Mouse (Mus musculus): ENCODE measurements around the gene Gabra5. TPM values are rescaled to one million over a fixed set of nuclear protein-coding genes. Genes with fewer than 3 reads are reported as not detected.

Gene Gabra5
- not detected for total RNA-seq (2021)
- long read RNA-seq, experiment 1, result 0 reads
- long read RNA-seq, experiment 2, result 0 reads

DNA sequence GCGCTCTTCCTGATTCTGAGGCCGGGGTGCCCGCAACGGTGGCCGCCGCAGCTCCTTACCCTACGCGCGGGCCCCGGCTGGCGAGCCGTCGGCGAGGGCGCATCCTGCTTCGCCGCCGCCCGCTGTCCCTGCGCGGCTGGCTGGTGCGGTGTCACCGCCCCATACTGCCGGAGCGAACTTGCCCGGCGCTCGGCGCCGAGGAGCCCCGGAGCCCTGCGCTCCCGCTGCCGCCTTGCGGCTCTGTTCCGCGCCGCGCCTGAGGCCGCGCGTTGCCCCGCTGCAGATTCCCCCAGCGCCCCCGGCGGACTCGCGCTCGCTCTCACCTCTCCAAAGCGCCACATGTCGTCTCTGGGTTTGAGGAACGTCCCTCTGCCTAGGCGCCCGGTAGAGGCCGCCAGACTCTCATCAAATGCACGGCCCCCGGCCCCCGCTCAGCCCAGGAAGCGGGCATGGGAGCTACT is at the start of gene Gabra5:
Gene Gabra5, minus strand, starts transcription at position 379 of the 461 bp plus-strand sequence.
- DNase-seq, result no peak
- intact Hi-C loops (cut with DNase I), result no loop called here

DNA sequence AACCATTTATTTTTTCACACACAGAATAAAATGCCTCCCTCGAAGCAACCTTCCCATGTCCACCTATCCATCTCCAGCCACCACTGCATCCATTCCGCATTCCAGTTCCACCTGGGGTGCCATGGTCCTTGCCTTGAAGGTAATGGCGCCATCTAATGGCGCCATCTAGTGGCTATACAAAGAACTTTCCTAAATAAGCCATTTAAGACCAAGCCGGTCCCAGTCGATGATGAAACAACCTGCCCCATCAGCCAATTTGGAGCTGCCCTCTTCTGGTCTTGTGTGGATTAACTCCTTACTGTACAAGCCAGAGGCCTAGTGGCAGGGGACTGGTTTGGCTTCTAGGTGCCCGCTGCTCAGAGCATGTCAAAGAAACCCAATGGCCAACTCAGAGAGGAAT is 28.7 kb upstream of the Gabra5 start:
- intact Hi-C loops (cut with DNase I), result no loop called here
- DNase-seq, result no peak

DNA sequence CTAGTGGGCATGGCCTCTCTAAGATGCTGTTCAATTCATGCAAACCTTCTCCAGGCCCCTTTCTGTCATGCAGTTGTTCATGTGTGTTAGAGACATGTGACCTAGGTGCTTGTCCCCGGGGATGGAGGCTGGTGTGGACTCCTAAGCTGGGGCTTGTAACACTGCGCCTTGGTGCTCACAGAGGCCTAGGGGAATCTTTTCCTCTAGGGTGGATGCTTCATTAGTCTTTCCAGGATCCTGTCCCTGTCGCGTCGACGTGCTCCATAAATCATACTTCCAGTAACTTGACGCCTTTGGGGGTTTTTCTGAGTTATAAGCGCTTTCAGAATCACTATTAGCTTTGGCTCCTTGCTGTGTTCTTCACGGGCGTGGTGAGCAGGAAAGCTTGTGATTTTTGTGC is 22.8 kb upstream of the Gabra5 start:
- DNase-seq, result no peak
- intact Hi-C loops (cut with DNase I), result no loop called here

DNA sequence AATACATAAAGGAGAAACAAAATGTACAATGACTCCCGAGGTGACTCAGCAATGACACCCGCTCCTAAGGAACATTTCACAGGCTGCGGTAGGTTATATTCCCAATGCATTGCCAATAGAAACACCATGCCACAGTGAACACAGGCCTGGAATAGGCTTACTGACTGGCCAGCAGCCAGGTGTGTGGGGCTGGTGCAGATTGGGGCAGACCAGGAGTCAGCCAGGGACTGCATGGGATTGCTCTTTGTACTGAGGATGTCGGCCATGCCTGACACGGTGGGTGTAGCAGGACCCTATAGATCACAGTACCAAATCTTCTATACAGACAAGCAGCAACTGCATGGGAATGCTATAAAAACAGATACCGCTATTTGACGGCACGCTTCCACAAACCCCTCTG is 20.1 kb upstream of the Gabra5 start:
- intact Hi-C loops (cut with DNase I), result no loop called here
- no peak for DNase-seq

DNA sequence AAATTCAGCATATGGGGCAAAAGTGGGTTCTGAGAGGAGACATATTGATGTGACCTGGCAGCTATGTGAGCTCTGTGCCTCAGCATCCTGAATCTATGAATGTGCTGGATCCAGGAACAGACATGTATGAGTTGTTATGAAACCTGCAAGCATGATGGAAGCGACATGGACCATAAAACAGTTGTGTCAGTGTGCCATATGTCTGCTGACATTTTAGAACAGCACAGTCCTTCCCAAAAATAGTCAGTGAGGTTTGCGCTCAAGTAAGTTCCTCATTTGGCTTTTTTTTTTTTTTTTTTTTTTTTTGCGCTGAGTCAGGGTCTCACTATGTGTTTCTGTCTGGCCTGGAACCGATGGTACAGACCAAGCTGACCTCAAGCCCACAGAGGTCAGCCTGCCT is 19.6 kb upstream of the Gabra5 start:
- intact Hi-C loops (cut with DNase I), result no loop called here
- no peak for DNase-seq

DNA sequence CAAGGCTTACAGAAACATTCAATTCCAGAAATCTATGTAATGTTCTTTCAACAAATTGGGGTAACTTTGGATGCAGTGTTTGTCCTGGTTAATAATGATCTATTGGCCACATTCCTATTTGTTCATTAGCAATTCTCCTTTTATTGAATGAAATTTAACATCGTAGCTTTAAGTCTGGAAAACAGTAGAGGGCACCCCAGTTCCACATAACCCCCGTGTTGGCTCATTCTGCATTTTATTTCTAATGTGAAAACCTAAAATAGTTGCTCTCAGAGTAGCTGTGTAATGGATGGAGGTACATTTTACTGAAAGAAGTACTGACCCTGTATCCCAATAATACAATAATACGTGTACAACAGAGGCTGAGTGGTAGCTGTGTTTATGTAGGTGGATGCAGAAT is 3.1 kb upstream of the Gabra5 start:
- intact Hi-C loops (cut with DNase I), result no loop called here
- no peak for DNase-seq

DNA sequence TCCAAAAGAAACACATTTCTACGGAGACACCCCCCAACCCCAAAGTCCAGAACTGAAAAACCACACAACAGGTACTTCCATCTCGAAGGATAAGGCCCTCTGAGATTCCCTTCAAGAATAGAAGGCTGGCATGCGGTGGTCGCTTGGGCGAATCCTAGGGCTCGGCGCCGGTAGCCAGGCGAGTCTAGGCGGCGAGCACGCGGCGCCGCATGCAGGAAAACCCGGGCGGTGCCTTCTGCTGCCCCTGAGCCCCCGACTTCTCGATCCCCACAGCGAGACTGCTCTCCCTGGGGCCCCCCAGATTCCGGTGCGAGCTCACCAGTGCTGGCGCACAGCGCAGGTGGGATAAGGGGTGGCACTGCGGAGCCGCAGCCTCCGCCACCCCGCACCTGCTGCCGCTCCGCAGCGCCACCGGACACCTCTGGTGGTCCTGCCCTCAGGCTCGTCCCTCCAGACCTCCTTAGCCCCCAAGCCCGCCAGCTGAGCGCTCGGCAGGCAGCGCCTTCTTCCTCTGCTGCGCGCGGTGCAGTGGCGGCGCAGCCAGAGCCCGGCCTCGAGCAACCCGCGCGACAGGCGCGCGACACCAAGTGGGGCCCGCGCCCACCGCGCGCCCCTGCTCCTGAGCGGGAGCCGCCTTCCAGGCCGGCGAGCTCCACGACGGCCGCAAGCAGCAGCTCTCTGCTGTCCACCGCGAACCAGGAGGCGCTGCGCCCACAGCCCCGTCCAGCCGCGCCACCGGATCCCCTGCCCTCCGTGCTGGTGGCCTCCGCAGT is 813 bp downstream of the Gabra5 start:
- no peak for DNase-seq
- intact Hi-C loops (cut with DNase I), result no loop called here

DNA sequence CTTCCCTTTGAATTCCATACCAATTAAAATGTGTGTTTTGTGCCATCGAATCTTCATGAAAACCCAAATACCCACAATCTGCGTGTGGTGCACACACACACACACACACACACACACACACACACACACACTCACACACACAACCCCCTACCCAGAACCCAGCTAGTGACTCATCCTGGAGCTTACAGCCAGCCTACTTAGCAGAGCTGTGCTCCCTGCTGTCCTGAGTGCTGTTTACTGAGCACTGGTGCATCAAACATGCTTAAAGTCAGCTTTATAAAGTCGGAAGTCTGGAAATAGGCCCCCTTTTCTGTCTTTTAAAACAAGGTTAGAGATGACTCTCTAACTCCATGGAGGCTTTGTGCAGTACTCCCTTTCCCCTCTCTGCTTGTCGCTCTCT is 7.0 kb downstream of the Gabra5 start:
- intact Hi-C loops (cut with DNase I), result no loop called here
- DNase-seq, result no peak

DNA sequence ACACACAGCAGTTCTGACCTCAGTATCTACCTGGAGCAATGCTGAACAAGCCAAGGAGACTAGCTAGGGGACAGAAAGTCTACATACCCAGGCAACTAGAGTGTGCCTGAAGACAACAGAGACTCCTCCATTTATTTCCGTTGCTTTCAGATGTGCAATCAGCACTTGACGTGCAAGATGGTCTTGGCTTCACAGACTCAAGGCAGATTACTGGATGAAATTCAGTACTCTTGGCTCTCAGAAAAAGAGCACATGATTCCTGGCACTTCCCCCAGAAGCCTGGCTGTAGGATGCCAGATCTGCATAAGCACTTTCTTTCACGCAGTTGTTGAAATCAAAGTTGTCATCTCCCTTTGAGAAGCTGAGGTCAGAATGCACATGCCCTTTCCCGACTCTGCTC is 18.1 kb downstream of the Gabra5 start:
- DNase-seq, result no peak

DNA sequence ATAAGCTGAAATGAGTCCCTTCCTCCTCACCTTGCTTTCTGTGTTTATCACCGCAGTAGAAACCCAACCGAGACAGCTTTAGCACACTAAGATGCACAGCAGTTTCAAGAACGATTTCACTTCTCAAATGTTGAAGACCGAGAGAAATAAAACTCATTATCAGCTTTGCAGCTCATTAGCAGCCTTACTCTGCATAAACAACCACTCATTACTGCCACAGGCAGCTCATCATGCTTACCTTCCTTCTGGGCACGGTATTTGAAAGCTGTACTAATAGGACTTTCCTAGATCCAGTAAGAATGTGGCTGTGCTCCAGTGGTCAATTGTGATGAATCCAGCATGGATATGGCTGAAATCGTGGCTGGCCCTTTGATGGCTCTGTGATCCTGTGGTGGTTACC is 23.0 kb downstream of the Gabra5 start:
- intact Hi-C loops (cut with DNase I), result no loop called here
- DNase-seq, result no peak

More for the DNA sequence above, 18.1 kb downstream of the Gabra5 start:
- intact Hi-C loops (cut with DNase I), result no loop called here

DNA sequence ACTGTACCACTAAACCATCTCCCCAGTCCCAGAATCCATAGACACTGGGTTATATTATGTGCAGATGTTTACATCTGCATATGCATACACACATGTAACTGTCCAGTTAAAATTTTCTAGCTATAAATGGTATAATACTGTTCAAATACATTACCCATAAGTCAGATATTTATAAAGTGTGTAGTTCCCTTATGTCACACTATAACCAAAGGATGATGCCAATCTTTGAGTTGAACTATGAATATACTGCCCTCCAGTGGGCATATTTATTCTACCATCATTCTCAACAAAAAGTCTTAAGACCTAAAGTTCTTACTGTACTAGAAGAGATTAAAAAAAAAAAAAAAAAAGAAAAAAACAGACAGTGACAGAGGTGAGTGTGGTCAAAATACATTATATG is 27.0 kb downstream of the Gabra5 start:
- intact Hi-C loops (cut with DNase I), result no loop called here
- no peak for DNase-seq

DNA sequence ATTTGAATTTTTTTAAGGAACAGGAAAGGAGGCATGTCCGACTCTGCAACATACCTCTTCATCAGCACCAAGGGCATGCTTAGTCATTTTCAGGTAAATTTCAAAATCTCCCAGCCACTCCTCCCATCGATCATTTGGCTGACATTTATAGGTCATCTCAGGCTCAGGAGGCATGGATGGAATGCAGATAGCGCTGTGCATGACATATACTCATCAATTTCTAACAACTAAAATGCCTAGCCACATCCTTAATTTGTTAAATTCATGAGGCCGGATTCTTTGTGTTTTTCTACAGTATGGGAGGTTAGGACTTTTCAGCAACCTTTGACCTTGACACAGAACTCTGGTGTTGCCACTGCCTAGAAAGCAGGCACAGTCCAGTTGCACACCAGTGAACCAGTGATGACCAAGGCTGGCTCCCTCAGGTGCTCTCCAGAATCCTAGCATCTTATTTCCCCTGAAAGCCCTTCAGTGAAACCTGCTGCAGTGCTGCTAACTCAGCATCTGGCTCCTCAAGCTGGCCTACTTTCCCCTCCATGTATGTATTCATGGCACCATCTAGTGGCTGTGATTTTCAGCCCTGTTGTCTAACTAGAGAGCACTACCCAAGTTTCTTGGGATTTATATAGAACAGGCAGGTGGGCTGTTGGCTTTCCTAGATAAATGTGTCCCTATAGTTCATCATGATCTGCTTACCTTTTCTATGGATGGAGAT is 35.9 kb downstream of the Gabra5 start:
- intact Hi-C loops (cut with DNase I), result loop anchor here (5.0 kb wide), 1 partner anchor 52 kb away; no protein-coding TSS in a partner anchor
- DNase-seq, result no peak

DNA sequence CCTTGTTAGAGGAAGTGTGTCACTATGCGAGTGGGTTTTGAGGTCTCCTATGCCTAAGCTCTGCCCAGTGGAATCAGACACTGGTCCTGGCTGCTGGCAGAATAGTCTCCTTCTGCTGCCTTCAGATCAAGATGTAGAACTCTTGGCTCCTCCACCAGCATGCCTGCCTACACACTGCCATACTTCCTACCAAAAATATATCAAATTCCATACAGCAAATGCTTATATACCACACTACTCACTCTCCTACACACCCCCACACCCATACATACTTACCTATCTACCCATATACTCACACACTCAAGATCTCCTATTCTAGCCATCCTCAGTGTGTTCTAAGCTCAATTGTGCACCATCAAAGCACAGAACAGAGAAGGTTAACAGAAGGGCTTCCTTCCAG is 38.5 kb downstream of the Gabra5 start:
- intact Hi-C loops (cut with DNase I), result loop anchor here (5.0 kb wide), 1 partner anchor 49 kb away; no protein-coding TSS in a partner anchor
- DNase-seq, result no peak

DNA sequence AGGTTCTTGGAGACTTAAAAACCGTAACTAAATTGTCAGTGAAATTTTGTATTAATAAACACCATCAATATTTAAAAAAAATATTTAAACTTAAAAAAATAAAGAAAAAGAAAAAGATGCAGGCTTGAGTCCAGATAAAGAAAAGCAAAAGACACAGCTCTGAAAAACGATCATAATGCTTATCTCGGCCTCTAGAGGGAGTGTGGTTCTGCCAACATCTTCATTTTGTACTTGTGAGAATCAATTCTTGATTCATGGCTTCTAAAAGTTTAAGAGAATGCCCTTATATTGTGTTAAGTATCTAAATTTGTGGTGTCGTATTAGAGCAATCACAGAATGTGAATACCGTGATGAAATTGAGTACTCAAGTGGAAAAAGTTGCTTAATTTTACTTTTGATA is 49.5 kb downstream of the Gabra5 start:
- intact Hi-C loops (cut with DNase I), result no loop called here
- DNase-seq, result no peak

DNA sequence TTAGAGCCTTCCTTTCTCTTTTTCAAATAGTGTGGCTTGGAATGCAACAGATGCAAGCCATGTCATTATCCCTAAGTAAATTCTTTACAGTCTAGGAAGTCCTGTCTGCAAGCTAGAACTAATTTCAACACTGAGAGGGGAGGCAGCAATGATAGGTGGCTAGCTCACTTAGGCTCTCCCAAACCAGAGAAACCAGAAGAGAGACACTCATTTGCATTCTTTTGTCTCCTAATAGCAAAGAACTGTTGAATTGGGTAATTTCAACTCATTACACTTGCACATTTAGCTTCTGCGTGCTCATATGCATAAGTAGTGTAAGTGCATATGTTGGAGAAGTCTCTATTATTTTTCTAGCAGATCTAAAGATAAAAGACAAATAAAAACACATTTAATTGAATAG is 61.6 kb downstream of the Gabra5 start:
- no peak for DNase-seq
- intact Hi-C loops (cut with DNase I), result no loop called here

DNA sequence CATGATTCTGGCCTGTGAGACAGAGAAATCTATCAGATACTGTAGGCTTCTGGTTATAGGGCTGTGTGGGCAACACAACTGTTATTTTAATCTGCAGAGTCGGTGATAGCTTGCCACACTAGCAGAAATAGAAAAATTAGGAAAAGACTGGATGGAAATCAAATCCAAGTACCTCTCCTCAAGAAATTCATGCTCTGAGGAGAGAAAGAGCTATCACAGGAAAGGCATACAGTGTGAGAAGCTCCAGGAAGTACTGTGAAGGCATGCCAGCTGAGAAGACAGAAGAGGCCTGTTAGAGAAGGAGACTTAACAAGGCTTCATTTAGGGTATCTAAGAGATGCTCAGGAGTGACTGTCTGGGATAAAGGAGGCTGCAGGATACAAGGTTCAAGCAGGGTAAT is 87.2 kb downstream of the Gabra5 start:
- DNase-seq, result no peak
- intact Hi-C loops (cut with DNase I), result loop anchor here (5.0 kb wide), 1 partner anchor 50 kb away; no protein-coding TSS in a partner anchor

DNA sequence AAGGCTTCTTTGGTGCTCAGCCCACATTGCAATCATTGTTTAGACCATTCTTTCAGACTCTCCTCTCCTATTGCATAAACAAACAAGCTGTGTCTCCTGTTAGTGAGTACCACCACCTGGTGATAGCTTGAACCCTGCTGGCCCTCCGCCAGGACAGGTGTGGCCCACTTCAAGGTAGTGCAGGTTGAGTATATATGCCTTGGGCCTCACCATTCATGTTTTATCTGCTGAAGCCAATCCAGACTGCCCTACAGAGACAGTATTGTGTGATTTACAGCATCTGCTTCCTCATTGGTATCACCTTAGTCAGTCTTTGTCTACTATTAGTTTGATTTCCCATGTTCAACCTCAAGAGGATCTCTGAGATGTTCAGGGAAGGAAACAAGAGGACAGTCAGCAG is 88.8 kb downstream of the Gabra5 start:
- intact Hi-C loops (cut with DNase I), result loop anchor here (5.0 kb wide), 1 partner anchor 51 kb away; no protein-coding TSS in a partner anchor
- no peak for DNase-seq

DNA sequence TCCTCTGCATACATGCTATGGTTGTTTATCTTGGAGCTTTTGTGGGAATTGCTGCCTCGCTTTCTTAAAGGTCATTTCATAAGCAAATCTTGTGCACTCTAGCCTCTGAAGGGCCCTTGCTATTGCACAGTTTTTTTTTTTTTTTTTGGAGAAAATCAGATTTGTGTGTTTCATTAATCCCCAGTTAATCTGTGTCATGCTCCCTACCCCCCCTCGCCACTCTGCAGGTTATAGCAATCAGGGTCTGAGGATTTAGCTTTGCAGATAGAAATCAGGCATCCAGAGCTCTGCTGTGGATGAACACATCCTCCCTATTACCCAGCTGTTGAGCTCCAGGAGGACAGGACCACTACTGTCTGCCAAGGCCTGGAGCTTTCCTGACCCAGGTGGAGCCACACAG is 90.5 kb downstream of the Gabra5 start, which contains the start of gene Gabrb3:
Gene Gabrb3, plus strand, starts transcription at position 301 of the 400 bp plus-strand sequence.
- DNase-seq, result no peak
- intact Hi-C loops (cut with DNase I), result no loop called here

DNA sequence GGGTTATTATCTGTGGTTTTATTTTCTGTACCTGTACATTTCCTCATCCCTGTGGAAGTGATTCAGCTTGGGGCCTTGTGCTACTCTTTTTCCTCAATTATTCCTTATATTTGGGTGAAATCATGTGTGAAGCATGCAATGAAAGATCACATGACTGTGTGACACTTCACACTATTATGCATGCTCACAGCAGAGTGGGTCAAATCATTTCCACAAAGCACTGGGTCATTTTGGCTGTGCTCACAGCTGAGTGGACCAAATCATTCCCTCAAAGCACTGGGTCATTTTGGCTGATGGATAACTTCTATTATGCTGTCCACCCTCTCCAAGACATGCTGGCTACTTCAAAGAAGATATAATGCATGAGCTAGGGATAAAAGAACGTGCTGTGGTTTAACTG is 97.0 kb downstream of the Gabra5 start:
- DNase-seq, result no peak
- intact Hi-C loops (cut with DNase I), result no loop called here

DNA sequence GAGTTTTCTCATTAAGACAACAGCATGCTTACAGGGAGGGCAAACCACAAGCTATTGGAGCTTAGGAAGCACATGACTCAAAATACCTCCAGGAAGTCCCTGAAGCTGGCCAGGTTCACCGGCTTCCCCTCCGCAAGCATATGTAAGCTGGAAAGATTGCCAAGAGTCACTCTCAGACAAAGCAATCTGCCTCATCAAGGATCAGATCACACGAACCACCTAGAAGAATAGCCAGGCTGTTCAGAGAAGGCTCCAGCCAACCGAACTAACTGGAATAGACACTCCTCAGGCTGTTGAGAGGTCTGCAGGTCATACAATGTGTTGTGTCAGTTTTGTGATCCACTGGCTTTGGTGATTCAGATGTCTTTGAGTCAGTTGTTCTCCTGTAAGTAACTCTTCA is 98.7 kb downstream of the Gabra5 start:
- DNase-seq, result no peak
- intact Hi-C loops (cut with DNase I), result no loop called here

DNA sequence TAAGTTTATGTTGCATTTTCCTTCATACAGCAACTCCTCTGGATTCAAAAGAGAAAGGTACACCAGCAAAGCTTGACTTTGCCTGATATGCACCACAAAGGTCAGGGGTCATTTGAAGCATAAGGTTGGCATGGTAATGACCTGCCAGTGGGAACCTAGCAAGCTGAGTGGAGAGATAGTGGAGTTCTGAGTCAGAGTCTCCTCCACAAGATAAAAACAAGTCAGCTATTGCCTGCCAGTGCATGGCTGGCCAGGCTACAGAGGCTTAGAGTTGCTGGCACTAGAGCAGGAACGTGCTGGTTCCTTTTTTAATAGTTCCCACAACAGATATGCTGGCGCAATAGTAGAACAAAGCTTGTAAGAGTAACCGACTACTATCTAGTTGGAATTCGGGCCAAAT is 116.3 kb downstream of the Gabra5 start:
- DNase-seq, result no peak
- intact Hi-C loops (cut with DNase I), result loop anchor here (10.0 kb wide), 1 partner anchor 59 kb away; no protein-coding TSS in a partner anchor

DNA sequence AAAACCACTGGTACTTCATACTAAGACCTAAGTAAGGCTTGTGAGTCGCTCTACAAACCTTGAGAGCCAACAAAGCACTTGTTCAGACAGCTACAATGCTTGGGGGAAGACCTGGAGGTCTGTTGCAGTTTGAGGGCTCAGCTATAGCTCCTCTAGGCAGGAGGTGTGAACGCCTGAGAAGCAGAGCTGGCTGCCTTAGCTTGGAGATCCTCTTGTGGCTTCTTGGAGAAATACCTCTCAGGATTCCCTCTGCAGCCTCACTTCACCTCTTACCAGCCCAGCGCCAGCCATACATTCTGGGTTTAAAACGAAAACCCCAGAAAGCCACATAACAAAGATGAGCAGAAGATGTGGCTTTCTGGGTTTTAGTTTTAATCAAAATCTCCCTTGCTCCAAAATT is 119.8 kb downstream of the Gabra5 start:
- intact Hi-C loops (cut with DNase I), result loop anchor here (10.0 kb wide), 1 partner anchor 55 kb away; no protein-coding TSS in a partner anchor
- no peak for DNase-seq
